Comparison of ENCODE assay signal across 25 mouse cellular contexts in genomic region chr9:23752478-23752877, GRCm38 (mm10).
DNase-seq lines count a peak whose midpoint lies in the region; ATAC-seq lines count a peak whose summit lies in the region.
"Had no signal": no experiment of that assay in that cellular context is flagged by ENCODE, and none has a peak within 500 bp of the region (broad histone marks: within the 10 kb centered on the region; RNA-seq: fewer than 3 reads in every experiment).

No protein-coding gene starts in this region.

- no peak for DNase-seq in frontal cortex, postnatal 14 days (ENCODE audit: low spot score in 2 of 2)
- peak; percentile 7 for DNase-seq in heart, postnatal 4 days
- no peak for DNase-seq in heart, adult 11 months
- DNase-seq in right cerebral cortex, adult 2 months (ENCODE audit: low spot score in 2 of 2) = peak; percentile 21 to 40
- DNase-seq in right cerebral cortex, postnatal 14 days = no peak
- no peak for DNase-seq in adrenal gland, postnatal 4 days (ENCODE audit: low spot score in 2 of 2)
- no peak for DNase-seq in urinary bladder, postnatal 36 days (ENCODE audit: low spot score in 2 of 2)
- DNase-seq: adrenal gland, adult 8-10 months; cerebellum, adult 11 months; cerebellum, adult 9-10 months; embryo, embryonic 11 days; gastrocnemius, postnatal 10 days; kidney, adult 2 months; kidney, postnatal 36 days; liver, embryonic 13.5 days; lung, adult 18-20 months; lung, postnatal 10 days; retina, postnatal 1 day; thymus, adult 2 months; thymus, postnatal 4 days had no signal

- ATAC-seq in frontal cortex, adult (ENCODE audit: low TSS enrichment) = peak; percentile 83
- ATAC-seq: forebrain, embryonic 14.5 days; hindbrain, postnatal 0 days; intestine, embryonic 15.5 days; midbrain, embryonic 13.5 days had no signal

Comparison
In these comparisons a context has a peak if more than half of its experiments do, and no peak if none do; other contexts are left out.
1. DNase-seq: peak in heart, postnatal 4 days (single experiment) and right cerebral cortex, adult 2 months (2 of 2); none in frontal cortex, postnatal 14 days (0 of 2), heart, adult 11 months (single experiment), right cerebral cortex, postnatal 14 days (single experiment), adrenal gland, postnatal 4 days (0 of 2) and urinary bladder, postnatal 36 days (0 of 2).